Mouse (Mus musculus) bone marrow, adult 2 months (tissue): ENCODE measurements around the gene Apbb1ip.

Experiments used
- CTCF ChIP-seq: fragments of 200-500 bp; IDR thresholded peaks from 2 replicates; pipeline ENCODE4 v1.5.1; 2011; ENCODE audit warnings: low read length, control low read depth; ENCODE audit not compliant: control insufficient read depth, insufficient read depth
- POLR2A ChIP-seq: fragments of 200-500 bp; IDR thresholded peaks from 2 replicates; pipeline ENCODE4 v1.6.1; 2011; ENCODE audit warnings: low read depth, mild to moderate bottlenecking, control low read depth, low read length, borderline replicate concordance; ENCODE audit not compliant: control insufficient read depth

- TF ChIP-seq CTCF (no peak), POLR2A (no peak)
Observed at GRCm38 (mm10) chr2:22776568-22777230, 2.8 kb downstream of the Apbb1ip start.
